Mouse (Mus musculus) embryonic facial prominence, embryonic 15.5 days (tissue): ENCODE results near the gene Epp13. TPM values are rescaled to one million over a fixed set of nuclear protein-coding genes. Genes with fewer than 3 reads are reported as not detected.
"Not testable (repeated sequence)": the region's sequence is repeated elsewhere in the genome, so short reads cannot be mapped to it uniquely, and the experiment has no call there.

ENCODE experiments used
- ATAC-seq: fragments of 200-750 bp; cut with Nextera tagmentation; 2 replicates; pipeline ENCODE4 v1.8.0; 2017; ENCODE audit warnings: low read depth, moderate TSS enrichment; ENCODE audit not compliant: insufficient number of reproducible peaks, low FRiP score, low TSS enrichment
- H3K27ac ChIP-seq: fragments of 300-500 bp; sonication (generic); replicated peaks from 2 replicates; pipeline ENCODE4 v1.5.1; 2015; ENCODE audit warnings: mild to moderate bottlenecking, inconsistent platforms
- H3K27me3 ChIP-seq: fragments of 300-500 bp; sonication (generic); 2 replicates; pipeline ENCODE4 v1.6.1; 2015; ENCODE audit warnings: inconsistent platforms
- H3K36me3 ChIP-seq: fragments of 300-500 bp; sonication (generic); 2 replicates; pipeline ENCODE4 v1.6.1; 2015; ENCODE audit warnings: mild to moderate bottlenecking, inconsistent platforms
- H3K4me1 ChIP-seq: fragments of 300-500 bp; sonication (generic); 2 replicates; pipeline ENCODE4 v1.6.1; 2015; ENCODE audit warnings: inconsistent platforms
- H3K4me2 ChIP-seq: fragments of 300-500 bp; sonication (generic); replicated peaks from 2 replicates; pipeline ENCODE4 v1.6.1; 2015; ENCODE audit warnings: mild to moderate bottlenecking, inconsistent platforms
- H3K4me3 ChIP-seq: fragments of 300-500 bp; sonication (generic); replicated peaks from 2 replicates; pipeline ENCODE4 v1.5.1; 2015; ENCODE audit warnings: mild to moderate bottlenecking, inconsistent platforms
- H3K9ac ChIP-seq: fragments of 300-500 bp; sonication (generic); 2 replicates; pipeline ENCODE4 v1.6.1; 2015; ENCODE audit warnings: inconsistent platforms
- H3K9me3 ChIP-seq: fragments of 300-500 bp; sonication (generic); replicated peaks from 2 replicates; pipeline ENCODE4 v1.6.1; 2016; ENCODE audit warnings: inconsistent platforms
- WGBS: fragments of 180-500 bp; shearing (Covaris S2); methylation state at CpG from one replicate; pipeline ENCODE4 v1.1.7; 2015; 5-methylcytosine and 5-hydroxymethylcytosine counted together
- polyA plus RNA-seq: library from polyadenylated mRNA; unstranded; fragments of >200 nt; fragmentation: Nextera tagmentation; extraction: Ambion mirVana; gene quantifications from 2 replicates; pipeline ENCODE4 v1.2.1, GENCODE M21; 2015

Gene Epp13
- not detected in 2 replicates for polyA plus RNA-seq

GRCm38 (mm10) chr7:6252410-6252809 is at the start of gene Epp13:
Gene Epp13, plus strand, starts transcription at chr7:6252710.
- Histone ChIP-seq H3K4me2 (no peak within 1 kb of the TSS), H3K9ac (no peak within 1 kb of the TSS), H3K4me3 (no peak within 1 kb of the TSS), H3K4me1 (no peaks in the 10 kb centered on the region), H3K27ac (no peak within 1 kb of the TSS), H3K36me3 (no peaks in the 10 kb centered on the region), H3K27me3 (no peaks in the 10 kb centered on the region), H3K9me3 (no peaks in the 10 kb centered on the region)
- no peak for ATAC-seq
- 83% methylated on average over 6 of the region's 6 CpGs for WGBS

- no peaks in the 10 kb centered on the region for H3K27me3 ChIP-seq
- no peak overlapping the region for H3K4me3 ChIP-seq
- no peaks in the 10 kb centered on the region for H3K9me3 ChIP-seq
- WGBS, result 70% methylated on average over 3 of the region's 3 CpGs
- no peaks in the 10 kb centered on the region for H3K4me1 ChIP-seq
- H3K36me3 ChIP-seq, result no peaks in the 10 kb centered on the region
- no peak overlapping the region for H3K4me2 ChIP-seq
- no peak overlapping the region for H3K9ac ChIP-seq
- ATAC-seq, result no peak
- no peak overlapping the region for H3K27ac ChIP-seq
These were observed 48.3 kb upstream of the Epp13 start for GRCm38 (mm10) chr7:6204200-6204599.

GRCm38 (mm10) chr7:6213144-6213543 is 39.4 kb upstream of the Epp13 start:
- 48% methylated on average over 5 of the region's 5 CpGs for WGBS

GRCm38 (mm10) chr7:6214691-6215090 is 37.8 kb upstream of the Epp13 start:
- ATAC-seq, H3K9me3 ChIP-seq: not testable (repeated sequence)
- 72% methylated on average over 4 of the region's 4 CpGs for WGBS

More at GRCm38 (mm10) chr7:6213144-6213543, 39.4 kb upstream of the Epp13 start:
- Histone ChIP-seq H3K9me3 (no peaks in the 10 kb centered on the region), H3K4me2 (no peak overlapping the region), H3K9ac (no peak overlapping the region), H3K27me3 (no peaks in the 10 kb centered on the region), H3K36me3 (no peaks in the 10 kb centered on the region), H3K4me3 (no peak overlapping the region), H3K27ac (no peak overlapping the region), H3K4me1 (no peaks in the 10 kb centered on the region)
- no peak for ATAC-seq

GRCm38 (mm10) chr7:6220147-6220546 is 32.4 kb upstream of the Epp13 start:
- Histone ChIP-seq H3K4me2 (no peak overlapping the region), H3K9me3 (no peaks in the 10 kb centered on the region), H3K27me3 (no peaks in the 10 kb centered on the region), H3K4me1 (no peaks in the 10 kb centered on the region), H3K4me3 (no peak overlapping the region), H3K27ac (no peak overlapping the region), H3K36me3 (no peaks in the 10 kb centered on the region), H3K9ac (no peak overlapping the region)
- 45% methylated on average over 3 of the region's 3 CpGs for WGBS
- no peak for ATAC-seq

More at GRCm38 (mm10) chr7:6214691-6215090, 37.8 kb upstream of the Epp13 start:
- H3K36me3 ChIP-seq, H3K4me2 ChIP-seq, H3K27me3 ChIP-seq, H3K4me3 ChIP-seq, H3K4me1 ChIP-seq, H3K27ac ChIP-seq, H3K9ac ChIP-seq: not testable (repeated sequence)

GRCm38 (mm10) chr7:6221978-6222377 is 30.5 kb upstream of the Epp13 start, which contains the start of gene Zscan5b:
Gene Zscan5b, plus strand, starts transcription at chr7:6222278.
- no peaks in the 10 kb centered on the region for H3K27me3 ChIP-seq
- no peaks in the 10 kb centered on the region for H3K9me3 ChIP-seq
- no peak within 1 kb of the TSS for H3K4me2 ChIP-seq
- no peak within 1 kb of the TSS for H3K4me3 ChIP-seq
- H3K36me3 ChIP-seq, result no peaks in the 10 kb centered on the region
- ATAC-seq, result no peak
- no peak within 1 kb of the TSS for H3K27ac ChIP-seq
- H3K4me1 ChIP-seq, result no peaks in the 10 kb centered on the region
- no peak within 1 kb of the TSS for H3K9ac ChIP-seq
- WGBS, result 90% methylated on average over 12 of the region's 12 CpGs

- H3K27me3 ChIP-seq, H3K4me1 ChIP-seq, H3K4me2 ChIP-seq, H3K27ac ChIP-seq, H3K9ac ChIP-seq, ATAC-seq, H3K36me3 ChIP-seq, H3K9me3 ChIP-seq, H3K4me3 ChIP-seq: not testable (repeated sequence)
- 57% methylated on average over 8 of the region's 8 CpGs for WGBS
These were observed 24.0 kb upstream of the Epp13 start for GRCm38 (mm10) chr7:6228491-6228890.

- WGBS, result 45% methylated on average over 11 of the region's 11 CpGs
- Histone ChIP-seq H3K9me3 (no peaks in the 10 kb centered on the region), H3K4me1 (no peaks in the 10 kb centered on the region), H3K4me3 (no peak overlapping the region), H3K27ac (no peak overlapping the region), H3K9ac (no peak overlapping the region), H3K27me3 (no peaks in the 10 kb centered on the region), H3K4me2 (no peak overlapping the region), H3K36me3 (no peaks in the 10 kb centered on the region)
- no peak for ATAC-seq
These were observed 12.7 kb upstream of the Epp13 start for GRCm38 (mm10) chr7:6239787-6240186.

- H3K9me3 ChIP-seq, ATAC-seq, H3K27ac ChIP-seq, H3K36me3 ChIP-seq, H3K27me3 ChIP-seq, H3K4me3 ChIP-seq, H3K4me2 ChIP-seq, H3K9ac ChIP-seq, H3K4me1 ChIP-seq: not testable (repeated sequence)
- 4% methylated on average over 1 of the region's 1 CpGs for whole genome bisulfite sequencing
These were observed 11.6 kb upstream of the Epp13 start for GRCm38 (mm10) chr7:6240841-6241425.

- ATAC-seq, result no peak
- no peak overlapping the region for H3K27ac ChIP-seq
- 39% methylated on average over 11 of the region's 11 CpGs for WGBS
These were observed 7.9 kb upstream of the Epp13 start for GRCm38 (mm10) chr7:6244361-6245292.

GRCm38 (mm10) chr7:6254451-6254850 is 1.9 kb downstream of the Epp13 start:
- H3K27me3 ChIP-seq, result no peaks in the 10 kb centered on the region
- no peaks in the 10 kb centered on the region for H3K4me1 ChIP-seq
- H3K27ac ChIP-seq, result no peak overlapping the region
- H3K4me2 ChIP-seq, result no peak overlapping the region
- no peak overlapping the region for H3K4me3 ChIP-seq
- H3K9me3 ChIP-seq, result no peaks in the 10 kb centered on the region
- no peak for ATAC-seq
- 86% methylated on average over 5 of the region's 5 CpGs for WGBS
- H3K36me3 ChIP-seq, result no peaks in the 10 kb centered on the region
- no peak overlapping the region for H3K9ac ChIP-seq

More at GRCm38 (mm10) chr7:6244361-6245292, 7.9 kb upstream of the Epp13 start:
- Histone ChIP-seq H3K36me3 (no peaks in the 10 kb centered on the region), H3K27me3 (no peaks in the 10 kb centered on the region), H3K4me2 (no peak overlapping the region), H3K4me1 (no peaks in the 10 kb centered on the region), H3K9ac (no peak overlapping the region), H3K9me3 (no peaks in the 10 kb centered on the region), H3K4me3 (no peak overlapping the region)
